Mouse (Mus musculus) heart, embryonic 12.5 days (tissue): ENCODE measurements at regions not wholly inside any gene's neighbourhood (a gene's known extent, or its start where the extent isn't known, plus 50 kb on each side); places are given as distances from the start of the nearest gene placed in this dataset.
A peak's percentile ranks its signal among the peaks of the same experiment; 100 is the strongest.

ENCODE experiments used
- ATAC-seq: fragments of 200-750 bp; cut with Nextera tagmentation; 2 replicates; pipeline ENCODE4 v1.8.0; 2017; ENCODE audit warnings: moderate TSS enrichment, moderate library complexity; ENCODE audit not compliant: insufficient number of reproducible peaks, low FRiP score
- H3K27ac ChIP-seq: fragments of 300-500 bp; sonication (generic); 2 replicates; pipeline ENCODE4 v1.5.1; 2016; ENCODE audit warnings: mild to moderate bottlenecking, moderate library complexity; ENCODE audit not compliant: poor library complexity, severe bottlenecking
- H3K27me3 ChIP-seq: fragments of 300-500 bp; sonication (generic); replicated peaks from 2 replicates; pipeline ENCODE4 v1.6.1; 2016; ENCODE audit warnings: mild to moderate bottlenecking, moderate library complexity
- H3K36me3 ChIP-seq: fragments of 300-500 bp; sonication (generic); 2 replicates; pipeline ENCODE4 v1.6.1; 2016; ENCODE audit warnings: mild to moderate bottlenecking, moderate library complexity
- H3K4me1 ChIP-seq: fragments of 300-500 bp; sonication (generic); replicated peaks from 2 replicates; pipeline ENCODE4 v1.6.1; 2016; ENCODE audit warnings: mild to moderate bottlenecking
- H3K4me2 ChIP-seq: fragments of 300-500 bp; sonication (generic); 2 replicates; pipeline ENCODE4 v1.6.1; 2016; ENCODE audit warnings: mild to moderate bottlenecking, moderate library complexity
- H3K4me3 ChIP-seq: fragments of 300-500 bp; sonication (generic); 2 replicates; pipeline ENCODE4 v1.5.1; 2016; ENCODE audit warnings: mild to moderate bottlenecking
- H3K9ac ChIP-seq: fragments of 300-500 bp; sonication (generic); 2 replicates; pipeline ENCODE4 v1.6.1; 2016; ENCODE audit warnings: mild to moderate bottlenecking, moderate library complexity
- H3K9me3 ChIP-seq: fragments of 300-500 bp; sonication (generic); replicated peaks from 2 replicates; pipeline ENCODE4 v1.6.1; 2016; ENCODE audit warnings: mild to moderate bottlenecking, moderate library complexity
- WGBS: fragments of 180-500 bp; shearing (Covaris S2); methylation state at CpG from one replicate; pipeline ENCODE4 v1.1.7; 2016; 5-methylcytosine and 5-hydroxymethylcytosine counted together

DNA sequence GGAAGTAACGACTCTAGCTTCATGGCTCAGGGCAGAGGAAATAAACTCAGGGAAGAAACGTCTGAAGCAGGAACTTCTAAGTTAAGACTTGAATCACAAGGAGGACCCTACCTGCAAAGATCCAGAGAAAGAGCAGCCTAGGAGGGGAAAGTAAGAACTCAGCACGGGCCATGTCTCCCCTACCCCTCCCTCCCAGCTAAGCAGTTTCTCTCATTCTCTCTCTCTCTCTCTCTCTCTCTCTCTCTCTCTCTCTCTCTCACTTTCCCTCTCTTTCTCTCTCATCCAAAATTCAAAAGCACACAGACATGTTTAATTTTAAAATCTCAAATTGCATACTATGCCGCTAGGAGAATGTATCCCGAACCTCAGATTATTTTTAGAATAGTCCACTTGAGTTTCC lies 267.3 kb downstream of the Dhx15 start:
- WGBS, result 35% methylated on average over 5 of the region's 5 CpGs
- Histone ChIP-seq H3K9ac (no peak overlapping the region), H3K4me1 (peaks cover 18% of the 10 kb centered on the region), H3K27ac (no peak overlapping the region), H3K36me3 (no peaks in the 10 kb centered on the region), H3K27me3 (no peaks in the 10 kb centered on the region), H3K9me3 (no peaks in the 10 kb centered on the region), H3K4me2 (peak overlapping the region; percentile 13; the same call in 1 of the 2 replicates), H3K4me3 (no peak overlapping the region)
- ATAC-seq, result no peak

DNA sequence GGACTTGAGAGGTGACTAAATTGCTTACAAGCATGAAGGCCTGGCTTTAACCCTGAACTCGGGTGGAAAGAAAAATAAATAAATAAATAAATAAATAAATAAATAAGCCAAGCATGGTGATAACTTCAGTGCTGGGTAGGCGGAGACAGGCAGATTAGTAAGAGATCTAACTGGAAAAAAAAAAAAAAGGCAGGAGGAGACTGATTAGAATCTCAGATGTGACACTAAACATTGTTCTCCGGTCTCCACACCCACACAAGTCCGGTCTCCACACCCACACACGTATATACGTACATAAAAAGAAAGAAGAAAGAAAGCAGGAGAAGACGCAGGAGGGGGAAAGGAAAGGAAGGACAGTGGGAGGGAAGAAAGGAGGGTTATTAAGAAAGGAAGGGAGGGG lies 267.8 kb downstream of the Dhx15 start:
- ATAC-seq, result no peak
- no peaks in the 10 kb centered on the region for H3K9me3 ChIP-seq
- H3K27ac ChIP-seq, result no peak overlapping the region
- no peak overlapping the region for H3K4me2 ChIP-seq
- H3K36me3 ChIP-seq, result no peaks in the 10 kb centered on the region
- H3K4me1 ChIP-seq, result peaks cover 23% of the 10 kb centered on the region
- no peak overlapping the region for H3K4me3 ChIP-seq
- H3K27me3 ChIP-seq, result no peaks in the 10 kb centered on the region
- 74% methylated on average over 7 of the region's 7 CpGs for WGBS
- no peak overlapping the region for H3K9ac ChIP-seq

GRCm38 (mm10) chr5:51917812-51918448 lies 272.4 kb downstream of the Dhx15 start:
- WGBS, result 12% methylated on average over 4 of the region's 4 CpGs
- peak overlapping the region; percentile 15; the same call in 1 of the 2 replicates for H3K4me2 ChIP-seq

DNA sequence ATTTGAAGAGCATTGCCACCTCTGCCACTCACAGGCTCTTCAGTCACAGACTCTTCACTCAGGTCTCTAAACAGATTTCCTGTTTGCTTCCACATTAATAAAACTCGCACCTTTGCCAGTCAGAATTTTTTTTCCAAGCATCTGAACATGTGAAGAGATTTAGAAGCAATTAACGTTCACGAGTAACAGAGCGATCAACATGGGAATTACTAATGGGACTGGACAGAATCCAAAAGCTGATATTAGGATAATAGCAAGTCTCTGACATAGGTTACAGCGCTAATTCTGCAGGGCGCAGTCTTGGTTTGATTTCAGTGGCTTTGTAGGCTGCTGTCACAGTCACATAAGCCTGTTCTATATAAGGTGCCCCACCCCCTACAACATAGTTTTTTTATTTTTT lies 275.6 kb downstream of the Dhx15 start:
- no peaks in the 10 kb centered on the region for H3K36me3 ChIP-seq
- peaks cover 15% of the 10 kb centered on the region for H3K4me1 ChIP-seq
- H3K9ac ChIP-seq, result no peak overlapping the region
- no peaks in the 10 kb centered on the region for H3K9me3 ChIP-seq
- no peak overlapping the region for H3K4me2 ChIP-seq
- no peaks in the 10 kb centered on the region for H3K27me3 ChIP-seq
- no peak overlapping the region for H3K27ac ChIP-seq
- 80% methylated on average over 6 of the region's 6 CpGs for WGBS
- H3K4me3 ChIP-seq, result no peak overlapping the region
- no peak for ATAC-seq

More at GRCm38 (mm10) chr5:51917812-51918448, 272.4 kb downstream of the Dhx15 start:
- no peak overlapping the region for H3K4me3 ChIP-seq
- peak; percentile 77 for ATAC-seq
- peak overlapping the region; percentile 77 for H3K27ac ChIP-seq
- H3K36me3 ChIP-seq, result no peaks in the 10 kb centered on the region
- H3K9ac ChIP-seq, result no peak overlapping the region
- no peaks in the 10 kb centered on the region for H3K27me3 ChIP-seq
- no peaks in the 10 kb centered on the region for H3K9me3 ChIP-seq
- peaks cover 19% of the 10 kb centered on the region for H3K4me1 ChIP-seq

GRCm38 (mm10) chr5:51908861-51909260 lies 281.5 kb downstream of the Dhx15 start:
- no peak for ATAC-seq

DNA sequence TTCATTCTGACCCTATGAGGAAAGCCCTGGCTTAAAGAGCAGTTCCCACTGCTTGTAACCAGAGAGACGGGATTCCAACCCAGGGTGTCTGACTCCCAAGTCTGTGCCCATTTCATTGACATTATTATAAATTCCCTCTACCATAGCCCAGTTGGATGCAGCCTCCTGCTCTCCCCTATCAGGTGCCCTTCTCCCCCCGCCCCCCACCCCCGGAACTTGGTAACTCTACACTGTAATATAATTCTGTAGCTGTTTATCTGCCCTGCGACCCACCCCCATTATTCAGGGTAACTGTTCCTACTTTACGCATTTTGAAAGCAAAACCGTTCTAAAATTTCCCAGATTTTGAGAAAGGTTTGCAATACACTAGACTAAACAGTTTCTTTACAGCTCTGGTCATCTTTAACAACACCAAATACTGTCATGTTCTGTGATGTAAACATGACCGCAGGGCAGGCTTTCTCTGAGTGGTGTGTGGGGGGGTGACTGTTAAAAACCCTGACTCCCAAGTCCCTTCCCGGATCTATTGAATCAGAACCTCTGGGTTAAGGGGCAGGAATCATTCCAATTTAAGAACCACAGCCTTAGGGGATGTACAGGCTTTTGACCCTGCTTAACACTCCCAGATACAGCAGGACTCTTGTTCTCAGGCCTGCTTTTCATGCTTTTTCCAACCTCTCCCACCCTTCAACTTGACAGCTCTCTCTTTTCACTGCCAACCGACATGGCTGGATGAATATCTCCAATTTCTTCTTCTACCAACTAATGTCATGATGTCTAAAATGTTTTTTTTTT lies 283.8 kb downstream of the Dhx15 start:
- Histone ChIP-seq H3K27me3 (no peaks in the 10 kb centered on the region), H3K9ac (no peak overlapping the region), H3K4me1 (peaks cover 21% of the 10 kb centered on the region), H3K4me2 (no peak overlapping the region), H3K4me3 (no peak overlapping the region), H3K27ac (no peak overlapping the region), H3K9me3 (no peaks in the 10 kb centered on the region), H3K36me3 (no peaks in the 10 kb centered on the region)
- no peak for ATAC-seq
- 68% methylated on average over 9 of the region's 9 CpGs for WGBS

More at GRCm38 (mm10) chr5:51908861-51909260, 281.5 kb downstream of the Dhx15 start:
- 52% methylated on average over 8 of the region's 8 CpGs for WGBS
- no peak overlapping the region for H3K27ac ChIP-seq
- no peaks in the 10 kb centered on the region for H3K9me3 ChIP-seq
- no peak overlapping the region for H3K9ac ChIP-seq
- H3K4me3 ChIP-seq, result no peak overlapping the region
- H3K4me2 ChIP-seq, result no peak overlapping the region
- no peaks in the 10 kb centered on the region for H3K27me3 ChIP-seq
- H3K4me1 ChIP-seq, result peaks cover 10% of the 10 kb centered on the region
- H3K36me3 ChIP-seq, result no peaks in the 10 kb centered on the region

DNA sequence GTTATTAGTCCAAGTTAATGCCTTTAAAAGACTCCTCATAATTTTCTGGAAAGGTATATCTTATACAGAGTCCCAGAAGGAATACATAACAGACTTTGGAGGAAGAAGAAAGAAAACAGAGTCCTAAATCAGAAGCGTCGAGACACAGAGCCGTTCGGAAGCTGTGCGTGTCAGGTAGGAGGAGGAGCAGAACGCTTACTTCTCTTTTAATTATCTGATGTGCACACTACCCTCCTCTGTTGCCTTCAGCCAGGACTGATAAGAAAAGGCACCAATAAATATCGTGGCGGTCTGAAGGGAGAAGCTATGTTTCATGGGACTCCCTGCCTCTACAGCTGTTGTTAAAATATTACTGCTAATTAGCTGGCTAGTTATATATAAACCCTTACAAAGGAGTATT lies 296.2 kb downstream of the Dhx15 start:
- H3K9ac ChIP-seq, result no peak overlapping the region
- H3K4me2 ChIP-seq, result no peak overlapping the region
- H3K4me3 ChIP-seq, result no peak overlapping the region
- WGBS, result 66% methylated on average over 8 of the region's 8 CpGs
- no peak for ATAC-seq
- H3K27me3 ChIP-seq, result no peaks in the 10 kb centered on the region
- H3K36me3 ChIP-seq, result no peaks in the 10 kb centered on the region
- H3K27ac ChIP-seq, result no peak overlapping the region
- peaks cover 11% of the 10 kb centered on the region; the same call in 1 of the 2 replicates for H3K4me1 ChIP-seq
- H3K9me3 ChIP-seq, result no peaks in the 10 kb centered on the region

- ATAC-seq, result no peak
- Histone ChIP-seq H3K9me3 (no peaks in the 10 kb centered on the region), H3K4me1 (no peaks in the 10 kb centered on the region), H3K4me2 (no peak overlapping the region), H3K9ac (no peak overlapping the region), H3K27ac (no peak overlapping the region), H3K4me3 (no peak overlapping the region), H3K27me3 (no peaks in the 10 kb centered on the region), H3K36me3 (no peaks in the 10 kb centered on the region)
- 86% methylated on average over 4 of the region's 4 CpGs for WGBS
Observed at GRCm38 (mm10) chr5:51891341-51891740, 299.0 kb downstream of the Dhx15 start.

GRCm38 (mm10) chr5:51888404-51888803 lies 301.9 kb downstream of the Dhx15 start:
- no peaks in the 10 kb centered on the region for H3K27me3 ChIP-seq
- WGBS, result 68% methylated on average over 7 of the region's 7 CpGs

DNA sequence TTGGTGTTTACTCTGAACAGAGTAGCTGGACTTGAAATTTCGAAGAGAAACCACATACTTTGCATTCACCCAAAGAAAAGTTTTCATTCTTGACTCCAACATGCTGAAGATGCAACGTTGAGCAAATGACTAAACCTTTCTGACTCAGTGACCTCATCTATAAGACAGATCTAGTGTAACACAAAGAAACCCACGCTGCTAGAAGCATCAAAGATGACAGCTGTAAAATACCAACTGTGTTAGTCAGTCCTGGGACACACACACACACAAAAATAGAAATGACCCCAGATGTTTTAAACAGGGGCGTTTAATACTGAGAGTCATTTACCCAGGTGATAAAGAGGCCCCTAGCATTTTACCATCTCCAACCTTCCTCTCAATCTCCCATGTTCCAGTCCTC lies 307.7 kb downstream of the Dhx15 start:
- no peaks in the 10 kb centered on the region for H3K27me3 ChIP-seq
- no peaks in the 10 kb centered on the region for H3K9me3 ChIP-seq
- no peak overlapping the region for H3K9ac ChIP-seq

More at GRCm38 (mm10) chr5:51888404-51888803, 301.9 kb downstream of the Dhx15 start:
- H3K9me3 ChIP-seq, result no peaks in the 10 kb centered on the region
- H3K9ac ChIP-seq, result no peak overlapping the region
- no peaks in the 10 kb centered on the region for H3K4me1 ChIP-seq
- H3K4me2 ChIP-seq, result no peak overlapping the region
- no peak overlapping the region for H3K4me3 ChIP-seq
- no peak for ATAC-seq
- no peak overlapping the region for H3K27ac ChIP-seq
- H3K36me3 ChIP-seq, result no peaks in the 10 kb centered on the region

DNA sequence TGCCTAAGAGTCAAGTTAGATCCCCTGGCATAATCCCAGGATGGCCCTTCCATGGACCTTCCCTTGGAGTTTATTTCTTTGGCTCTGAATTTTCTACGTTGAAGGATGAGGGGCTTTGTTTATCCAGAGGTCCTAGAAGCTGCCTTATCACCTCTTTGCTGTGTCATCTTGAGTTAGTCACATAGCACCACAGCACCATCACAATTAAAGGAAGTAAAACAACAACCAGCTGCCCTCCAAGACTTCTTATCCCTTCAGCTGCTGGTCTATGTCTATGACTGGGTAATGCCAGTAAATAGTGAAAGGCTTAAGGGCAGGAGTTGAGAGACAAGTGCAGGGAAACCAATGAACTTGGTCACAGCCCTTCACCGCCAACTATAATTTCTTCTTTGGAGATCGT lies 308.1 kb downstream of the Dhx15 start:
- Histone ChIP-seq H3K36me3 (no peaks in the 10 kb centered on the region), H3K9ac (no peak overlapping the region), H3K27me3 (no peaks in the 10 kb centered on the region), H3K9me3 (no peaks in the 10 kb centered on the region), H3K4me2 (no peak overlapping the region), H3K4me1 (no peaks in the 10 kb centered on the region), H3K27ac (no peak overlapping the region), H3K4me3 (no peak overlapping the region)
- no peak for ATAC-seq
- WGBS, result 66% methylated on average over 3 of the region's 3 CpGs

More for the DNA sequence above, 307.7 kb downstream of the Dhx15 start:
- no peaks in the 10 kb centered on the region for H3K4me1 ChIP-seq
- WGBS, result 58% methylated on average over 4 of the region's 4 CpGs
- no peak overlapping the region for H3K4me3 ChIP-seq
- no peaks in the 10 kb centered on the region for H3K36me3 ChIP-seq
- H3K27ac ChIP-seq, result no peak overlapping the region
- no peak overlapping the region for H3K4me2 ChIP-seq
- ATAC-seq, result no peak
